Comparison of ENCODE assay signal across 12 mouse cellular contexts in the genomic region with DNA sequence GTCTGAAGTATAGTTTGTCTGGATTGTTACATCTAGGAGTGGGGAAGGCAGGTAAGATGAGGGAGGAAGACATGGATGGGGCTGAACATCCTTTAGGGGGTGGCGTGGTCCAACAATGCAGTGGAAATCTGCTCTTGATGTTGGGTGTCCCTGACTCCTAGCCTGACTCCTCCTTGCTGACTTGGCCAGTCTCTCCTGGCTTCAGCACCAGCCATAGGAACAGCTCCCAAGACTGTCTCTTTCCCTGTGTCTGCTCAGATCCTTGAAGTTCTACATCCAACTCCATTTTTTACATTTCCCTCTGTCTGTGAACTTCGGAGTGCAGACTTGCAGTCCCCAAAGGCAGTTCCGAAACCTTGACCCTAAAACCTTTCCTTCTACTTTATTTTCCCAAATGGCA.
DNase-seq lines count a peak whose midpoint lies in the region; ATAC-seq and TF ChIP-seq lines count a peak whose summit lies in the region.
"Had no signal": no experiment of that assay in that cellular context is flagged by ENCODE, and none has a peak within 500 bp of the region (broad histone marks: within the 10 kb centered on the region; RNA-seq: fewer than 3 reads in every experiment).

No protein-coding gene starts in this region.

- no peak overlapping the region for H3K27ac ChIP-seq in limb, embryonic 14.5 days (replicated peaks; ENCODE audit: low read depth, low read length)
- H3K27ac ChIP-seq: embryonic facial prominence, embryonic 12.5 days; hindbrain, embryonic 13.5 days had no signal

- ATAC-seq in limb, embryonic 14.5 days (ENCODE audit: low FRiP score, low read depth) = no peak
- no peak for ATAC-seq in inflammation-experienced regulatory T-cells, adult 6 months
- ATAC-seq: CD4-positive, CD25-positive, alpha-beta regulatory T cell, adult 4 months had no signal

- no peak overlapping the region for H3K4me3 ChIP-seq in limb, embryonic 14.5 days (replicated peaks; ENCODE audit: low read length)
- H3K4me3 ChIP-seq: embryonic facial prominence, embryonic 12.5 days; hindbrain, embryonic 13.5 days; megakaryocyte, embryonic 14.5 days had no signal

- TF ChIP-seq POLR2A in limb, embryonic 14.5 days (IDR thresholded peaks at IDR 0.05; ENCODE audit: borderline replicate concordance, extremely low read depth, insufficient read depth, insufficient read length) = no peak

- no peaks in the 10 kb centered on the region for H3K27me3 ChIP-seq in limb, embryonic 14.5 days (ENCODE audit: control insufficient read depth, insufficient read depth, low read length)
- H3K27me3 ChIP-seq: hindbrain, embryonic 13.5 days; megakaryocyte, embryonic 14.5 days had no signal

- no peaks in the 10 kb centered on the region for H3K36me3 ChIP-seq in limb, embryonic 14.5 days (ENCODE audit: control insufficient read depth, insufficient read depth, low read length)
- H3K36me3 ChIP-seq: embryonic facial prominence, embryonic 12.5 days; hindbrain, embryonic 13.5 days had no signal

- DNase-seq in heart, adult 11 months = peak; percentile 68
- DNase-seq in heart, adult 8-10 months (ENCODE audit: low spot score) = no peak
- peak; percentile 24 for DNase-seq in lung, postnatal 10 days
- no peak for DNase-seq in lung, postnatal 36 days
- DNase-seq in adrenal gland, postnatal 25 days = peak; percentile 13
- DNase-seq in limb, embryonic 14.5 days (ENCODE audit: low spot score) = peak; percentile 55
- no peak for DNase-seq in Muller cell, postnatal 12 days (ENCODE audit: inconsistent ontology term)

- WGBS in limb, embryonic 14.5 days = 53% methylated on average over 3 of the region's 3 CpGs

- no peaks in the 10 kb centered on the region for H3K4me1 ChIP-seq in limb, embryonic 14.5 days (ENCODE audit: control insufficient read depth, insufficient read depth, low read length)
- H3K4me1 ChIP-seq: embryonic facial prominence, embryonic 12.5 days; hindbrain, embryonic 13.5 days had no signal

- H3K9me3 ChIP-seq in limb, embryonic 14.5 days (ENCODE audit: control insufficient read depth, low read length) = no peaks in the 10 kb centered on the region
- H3K9me3 ChIP-seq: embryonic facial prominence, embryonic 12.5 days; hindbrain, embryonic 13.5 days had no signal

- H3K4me2 ChIP-seq in limb, embryonic 14.5 days (replicated peaks; ENCODE audit: low read depth, low read length, severe bottlenecking) = no peak overlapping the region
- H3K4me2 ChIP-seq: embryonic facial prominence, embryonic 12.5 days; hindbrain, embryonic 13.5 days had no signal

- no peak overlapping the region for H3K9ac ChIP-seq in limb, embryonic 14.5 days (ENCODE audit: low read depth, low read length, severe bottlenecking)
- H3K9ac ChIP-seq: embryonic facial prominence, embryonic 12.5 days; hindbrain, embryonic 13.5 days had no signal

Comparison
In these comparisons a context has a peak if more than half of its experiments do, and no peak if none do; other contexts are left out.
1. DNase-seq: peak in heart, adult 11 months (single experiment), lung, postnatal 10 days (single experiment), adrenal gland, postnatal 25 days (single experiment) and limb, embryonic 14.5 days (single experiment); none in heart, adult 8-10 months (single experiment), lung, postnatal 36 days (single experiment) and Muller cell, postnatal 12 days (single experiment).